Mouse (Mus musculus): ENCODE results near the gene Hnrnpul2.

GRCm38 (mm10) chr19:8774086-8774835, 45.5 kb upstream of the Hnrnpul2 start, which contains the start of gene Tmem179b:
- TF ChIP-seq CTCF (IDR thresholded peaks at IDR 0.05; ENCODE audit: low read depth) (no peak), EP300 (optimal IDR thresholded peaks at IDR 0.05) (peak; percentile 72)

Measured in stomach, postnatal 0 days (tissue).